Mouse (Mus musculus): ENCODE results near the gene Cars2.
"Not testable (repeated sequence)": the region's sequence is repeated elsewhere in the genome, so short reads cannot be mapped to it uniquely, and the experiment has no call there.

Gene Cars2

GRCm38 (mm10) chr8:11475397-11475796 is 75.2 kb downstream of the Cars2 start:
- DNase-seq (ENCODE audit: low spot score): no peak

DNA sequence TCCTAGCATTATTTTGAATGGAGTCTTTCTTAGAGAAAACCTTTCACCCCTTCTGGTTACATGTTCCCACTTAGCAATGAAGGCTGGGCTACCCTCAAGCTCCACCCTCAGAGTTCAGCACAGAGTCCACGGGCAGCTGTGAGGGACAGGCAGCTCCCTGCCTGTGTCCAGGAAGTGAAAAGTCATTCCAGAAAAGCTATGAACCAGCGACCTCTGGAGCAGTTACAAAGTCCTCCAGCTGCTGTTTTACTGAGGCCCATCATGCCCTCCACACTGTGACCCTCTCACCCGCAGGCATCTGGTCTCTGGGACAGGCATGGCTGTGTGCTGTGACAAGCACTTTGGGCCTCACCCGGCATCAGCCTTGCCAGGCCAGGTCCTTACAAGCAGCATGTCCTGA is 77.5 kb downstream of the Cars2 start:
- no peak for DNase-seq (ENCODE audit: low spot score)

- DNase-seq (ENCODE audit: low spot score): no peak
Observed at GRCm38 (mm10) chr8:11471309-11471708, 79.3 kb downstream of the Cars2 start.

- DNase-seq (ENCODE audit: low spot score): no peak
Observed at GRCm38 (mm10) chr8:11470694-11471093, 79.9 kb downstream of the Cars2 start.

- DNase-seq (ENCODE audit: low spot score): peak; percentile 57
Observed at GRCm38 (mm10) chr8:11469095-11469494, 81.5 kb downstream of the Cars2 start.

DNA sequence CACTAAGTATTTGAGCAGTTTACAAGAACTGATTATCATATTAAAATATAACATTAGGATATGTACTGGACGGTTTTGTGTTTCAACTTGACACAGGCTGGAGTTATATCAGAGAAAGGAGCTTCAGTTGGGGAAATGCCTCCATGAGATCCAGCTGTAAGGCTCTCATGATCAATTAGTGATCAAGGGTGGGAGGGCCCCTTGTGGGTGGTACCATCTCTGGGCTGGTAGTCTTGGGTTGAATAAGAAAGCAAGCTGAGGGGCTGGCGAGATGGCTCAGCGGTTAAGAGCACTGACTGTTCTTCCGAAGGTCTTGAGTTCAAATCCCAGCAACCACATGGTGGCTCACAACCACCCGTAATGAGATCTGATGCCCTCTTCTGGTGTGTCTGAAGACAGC is 84.1 kb downstream of the Cars2 start:
- not testable (repeated sequence) for DNase-seq (ENCODE audit: low spot score)

GRCm38 (mm10) chr8:11465619-11466018 is 85.0 kb downstream of the Cars2 start:
- no peak for DNase-seq (ENCODE audit: low spot score)

GRCm38 (mm10) chr8:11464707-11464964 is 85.9 kb downstream of the Cars2 start:
- no peak for DNase-seq (ENCODE audit: low spot score)
